Mouse (Mus musculus): ENCODE data around the gene Slc35d2.

Gene Slc35d2

DNA sequence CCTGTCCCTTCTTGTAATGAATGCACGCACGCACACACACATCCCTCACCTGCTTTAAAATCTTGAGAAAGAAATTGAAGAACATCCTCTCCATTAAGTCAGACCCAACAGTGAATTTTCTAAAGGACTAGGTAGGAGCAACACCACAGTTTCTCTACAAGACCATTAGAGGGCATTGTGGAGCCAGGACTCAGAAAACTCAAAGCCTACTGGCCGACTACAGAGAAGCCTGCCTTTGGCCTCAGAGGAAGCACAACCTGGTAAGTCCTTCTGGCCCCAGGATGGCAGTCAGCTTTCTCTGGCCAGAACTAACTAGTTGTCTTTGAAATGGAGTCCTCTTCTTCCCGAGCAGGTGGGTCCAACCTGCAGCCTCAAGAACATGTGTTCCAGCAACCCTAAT lies 78.3 kb downstream of the Slc35d2 start:
- peak in 1 of 2 experiments; percentile 3 for DNase-seq

DNA sequence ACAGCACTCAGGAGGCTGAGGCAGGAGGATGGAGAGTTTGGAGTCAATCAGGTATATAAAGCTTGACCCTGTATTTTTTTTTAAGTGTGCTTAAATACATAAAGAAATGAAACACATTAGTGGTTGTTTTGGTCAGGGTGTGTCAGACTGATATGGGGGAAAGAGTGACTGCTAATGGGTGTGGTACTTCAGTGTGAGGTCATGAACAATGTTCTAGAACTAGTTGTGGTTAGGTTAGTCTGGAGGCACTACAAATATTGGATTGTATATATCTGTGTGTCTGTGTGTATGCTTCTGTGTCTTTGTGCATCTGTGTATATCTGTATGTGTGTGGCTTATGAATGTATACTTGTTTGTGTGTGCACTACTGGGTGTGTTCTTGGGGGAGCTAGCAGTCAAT lies 79.6 kb downstream of the Slc35d2 start:
- DNase-seq, result no peak

DNA sequence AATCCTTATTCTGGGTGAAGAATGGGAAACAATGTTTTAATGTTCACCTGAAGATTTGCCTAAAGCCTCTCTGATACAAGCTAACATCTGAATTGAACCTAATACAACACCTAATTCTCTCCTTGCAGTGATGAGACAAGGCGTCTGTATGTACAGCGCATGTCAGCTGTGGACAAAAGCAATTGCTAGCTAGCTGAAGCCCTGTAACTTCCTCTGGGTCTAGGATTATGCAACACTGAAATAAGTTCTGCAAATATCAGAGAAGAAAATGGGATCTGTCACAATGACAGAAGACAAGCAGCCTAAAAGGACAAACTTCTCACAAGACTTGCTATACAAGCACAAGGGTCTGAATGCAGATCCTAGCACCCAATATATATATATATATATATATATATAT lies 80.7 kb downstream of the Slc35d2 start:
- DNase-seq, result no peak

All from cerebellum, postnatal 14 days (tissue).